Mouse (Mus musculus): ENCODE measurements around the gene C1ra. TPM values are rescaled to one million over a fixed set of nuclear protein-coding genes. Genes with fewer than 3 reads are reported as not detected.
"Not testable (repeated sequence)": the region's sequence is repeated elsewhere in the genome, so short reads cannot be mapped to it uniquely, and the experiment has no call there.

C1ra gene
- total RNA-seq, 2 experiments from 2014 or later = 11.8 to 16.3 TPM

DNA sequence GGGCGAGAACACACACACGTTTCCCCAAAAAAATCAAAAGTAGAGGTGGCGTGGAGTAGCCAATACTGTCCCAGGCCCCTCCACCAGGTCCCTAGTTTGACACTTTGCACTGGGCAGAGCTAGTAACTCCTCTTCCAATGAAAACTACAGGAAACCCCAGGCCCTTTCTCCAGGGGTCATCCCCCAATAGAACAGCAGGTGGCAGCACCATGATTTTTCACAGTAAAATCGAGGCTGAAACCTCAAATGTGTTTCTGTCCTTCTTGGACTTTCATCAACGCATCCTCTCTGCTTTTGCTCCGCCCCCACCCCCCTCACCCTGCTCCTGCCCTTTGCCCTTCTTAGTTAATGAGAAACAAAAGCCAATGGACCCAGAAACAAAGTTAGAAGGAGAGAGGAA lies 30.6 kb upstream of the C1ra start:
- intact Hi-C loops (cut with DNase I; ENCODE audit: low total_unique reads) = no loop called here
- peak; percentile 38 for DNase-seq

DNA sequence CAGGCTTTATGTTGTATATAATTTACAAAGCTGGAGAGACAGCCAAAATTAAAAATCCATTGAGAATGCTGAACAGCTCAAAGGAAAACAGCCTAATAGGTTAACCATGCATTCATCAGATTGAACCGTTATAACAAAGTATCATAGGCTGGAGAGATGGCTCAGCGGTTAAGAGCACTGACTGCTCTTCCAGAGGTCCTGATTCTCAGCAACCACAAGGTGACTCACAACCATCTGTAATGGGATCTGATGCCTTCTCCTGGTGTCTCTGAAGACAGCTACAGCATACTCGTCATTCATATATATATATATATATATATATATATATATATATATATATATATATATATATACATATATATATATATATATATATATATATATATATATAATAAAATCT lies 28.4 kb upstream of the C1ra start:
- DNase-seq; intact Hi-C loops (cut with DNase I; ENCODE audit: low total_unique reads): not testable (repeated sequence)

DNA sequence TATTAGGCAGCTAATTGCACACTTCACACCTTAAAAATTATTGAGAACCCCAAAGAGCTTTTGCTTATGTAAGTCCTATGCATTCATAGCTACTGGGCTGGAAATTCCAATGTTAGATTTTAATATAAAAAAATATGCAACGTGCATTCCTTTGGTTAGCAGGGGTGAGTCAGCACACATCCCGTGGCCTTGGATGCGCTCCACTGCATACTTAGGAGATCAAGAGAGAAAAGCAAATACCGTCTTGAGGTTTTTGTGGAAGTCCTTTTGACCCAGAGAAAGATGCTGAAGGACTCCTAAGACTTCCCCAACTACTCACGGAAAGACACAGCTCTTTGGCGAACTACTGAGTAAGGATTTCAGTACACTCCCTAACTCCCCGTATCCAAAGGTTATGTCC lies 27.4 kb upstream of the C1ra start:
- intact Hi-C loops (cut with DNase I; ENCODE audit: low total_unique reads) = no loop called here

DNA sequence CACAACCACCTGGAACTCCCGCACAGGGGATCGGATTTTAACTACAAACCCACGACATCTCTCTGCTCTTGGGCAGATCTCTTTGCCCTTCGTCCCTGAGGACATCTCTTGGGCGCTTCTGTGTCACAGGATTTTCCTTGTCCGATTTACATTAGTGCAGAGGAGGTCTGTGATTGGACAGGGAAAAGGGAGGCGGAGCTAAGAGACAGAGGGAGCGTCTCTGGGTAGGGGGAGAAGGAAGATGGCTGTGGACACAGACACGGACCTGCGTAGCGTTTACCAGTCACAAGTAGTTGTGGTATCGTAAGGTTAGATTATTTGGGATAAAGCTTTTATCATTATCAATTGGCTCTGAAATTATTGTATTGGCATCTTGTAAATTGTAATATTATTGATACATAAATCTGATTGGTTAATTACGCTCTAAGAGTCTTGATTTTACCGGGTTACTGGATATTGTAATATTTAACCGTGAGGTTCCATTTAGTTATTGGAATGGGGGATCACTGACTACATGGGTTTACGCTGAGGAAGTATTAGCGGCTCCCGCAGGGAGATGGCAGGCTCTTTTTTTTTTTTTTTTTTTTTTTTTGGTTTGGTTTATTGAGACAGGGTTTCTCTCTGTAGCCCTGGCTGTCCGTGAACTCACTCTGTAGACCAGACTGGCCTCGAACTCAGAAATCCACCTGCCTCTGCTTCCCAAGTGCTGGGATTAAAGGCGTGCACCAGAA lies 26.6 kb upstream of the C1ra start:
- intact Hi-C loops (cut with DNase I; ENCODE audit: low total_unique reads) = no loop called here
- DNase-seq = no peak

More for the DNA sequence above, 27.4 kb upstream of the C1ra start:
- DNase-seq = no peak

DNA sequence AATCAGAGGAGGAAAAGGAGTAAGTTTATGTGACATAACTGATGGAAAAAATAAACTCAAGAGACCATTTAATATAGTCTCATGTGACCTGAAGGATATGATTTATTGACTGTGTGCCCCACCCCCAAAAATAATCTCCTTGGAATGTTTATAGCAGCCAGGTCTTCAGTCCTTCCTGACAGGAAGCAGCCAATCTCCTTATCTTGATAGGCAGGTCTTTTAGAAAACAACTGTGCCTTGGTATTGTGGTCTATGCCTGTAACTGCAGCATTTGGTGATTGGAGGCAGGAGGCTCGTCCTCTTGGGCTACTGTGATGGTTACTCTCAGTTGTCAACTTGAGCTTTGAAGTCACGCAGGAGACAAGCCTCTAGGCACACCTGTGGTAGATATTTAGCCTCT lies 24.7 kb upstream of the C1ra start:
- intact Hi-C loops (cut with DNase I; ENCODE audit: low total_unique reads) = no loop called here
- no peak for DNase-seq

DNA sequence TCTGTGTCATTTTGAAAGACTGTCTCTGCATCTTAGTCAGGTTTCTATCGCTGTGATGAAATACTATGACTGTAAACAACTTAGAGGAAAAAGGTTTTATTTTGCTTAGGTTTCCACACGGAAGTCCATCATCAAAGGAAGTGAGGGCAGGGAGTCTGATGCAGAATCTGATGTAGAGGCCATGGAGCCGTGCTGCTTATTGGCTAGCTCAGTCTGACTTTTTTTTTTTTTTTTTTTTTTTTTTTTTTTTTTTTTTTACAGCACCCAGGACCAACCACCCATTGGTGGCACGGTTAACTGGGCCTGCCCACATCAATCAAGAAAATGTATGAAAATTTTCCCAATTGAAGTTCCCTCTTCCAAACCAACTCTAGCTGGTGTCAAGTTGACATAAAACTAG lies 23.3 kb upstream of the C1ra start:
- intact Hi-C loops (cut with DNase I; ENCODE audit: low total_unique reads) = no loop called here
- no peak for DNase-seq

DNA sequence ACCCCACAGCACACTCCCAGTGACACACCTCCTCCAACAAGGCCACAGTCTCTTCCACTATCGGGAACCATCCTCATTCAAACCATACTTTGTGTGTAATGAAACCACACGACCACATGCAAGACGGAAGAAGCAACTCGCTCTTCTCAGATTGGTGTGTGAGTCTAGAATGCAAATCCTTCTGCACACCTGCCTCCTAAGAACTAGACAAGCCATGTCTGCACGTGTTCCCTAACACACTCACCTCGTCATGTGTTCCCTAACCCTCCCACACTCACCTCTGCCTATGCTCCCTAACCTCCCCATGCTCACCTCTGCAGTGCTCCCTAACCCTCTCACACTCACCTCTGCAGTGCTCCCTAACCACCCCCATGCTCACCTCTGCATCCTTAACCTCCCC lies 20.8 kb upstream of the C1ra start:
- intact Hi-C loops (cut with DNase I; ENCODE audit: low total_unique reads) = no loop called here

DNA sequence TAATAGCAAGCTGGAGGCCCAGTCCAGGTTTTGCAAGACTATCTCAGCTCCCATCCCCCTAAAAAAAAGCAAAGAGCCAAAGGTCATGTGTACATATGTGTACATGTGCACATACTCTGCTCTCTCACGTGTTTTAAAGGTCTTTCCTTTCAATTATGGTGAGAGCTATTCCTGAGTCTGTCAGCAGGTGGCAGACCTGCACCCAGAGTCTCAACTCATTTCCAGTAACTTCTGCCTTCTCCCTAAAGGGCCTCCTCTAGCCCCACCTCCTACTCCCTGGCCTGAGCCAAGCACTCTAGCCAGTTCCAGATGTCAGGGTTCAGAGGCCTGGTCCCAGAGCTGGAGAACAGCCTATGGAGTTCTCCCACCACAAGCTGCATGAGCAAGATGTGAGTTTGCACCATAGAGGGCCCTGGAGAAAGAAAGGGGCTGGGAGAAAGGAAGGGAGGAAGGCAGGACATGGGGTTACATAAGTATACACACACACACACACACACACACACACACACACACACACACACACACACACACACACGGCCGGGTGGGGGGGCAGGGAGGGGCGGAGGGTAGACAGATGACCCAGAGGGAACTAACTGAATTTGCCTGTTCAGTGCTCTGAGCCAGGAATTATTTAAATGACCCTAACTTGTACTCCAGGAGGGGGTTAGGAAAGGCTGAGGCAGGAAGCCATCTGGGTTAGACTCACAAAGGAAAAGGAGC lies 19.2 kb upstream of the C1ra start, which contains the start of gene C1rl:
Gene C1rl, plus strand, starts transcription at position 272 of the 720 bp plus-strand sequence.
- DNase-seq = peak; percentile 83
- intact Hi-C loops (cut with DNase I; ENCODE audit: low total_unique reads) = no loop called here

More for the DNA sequence above, 20.8 kb upstream of the C1ra start:
- no peak for DNase-seq

DNA sequence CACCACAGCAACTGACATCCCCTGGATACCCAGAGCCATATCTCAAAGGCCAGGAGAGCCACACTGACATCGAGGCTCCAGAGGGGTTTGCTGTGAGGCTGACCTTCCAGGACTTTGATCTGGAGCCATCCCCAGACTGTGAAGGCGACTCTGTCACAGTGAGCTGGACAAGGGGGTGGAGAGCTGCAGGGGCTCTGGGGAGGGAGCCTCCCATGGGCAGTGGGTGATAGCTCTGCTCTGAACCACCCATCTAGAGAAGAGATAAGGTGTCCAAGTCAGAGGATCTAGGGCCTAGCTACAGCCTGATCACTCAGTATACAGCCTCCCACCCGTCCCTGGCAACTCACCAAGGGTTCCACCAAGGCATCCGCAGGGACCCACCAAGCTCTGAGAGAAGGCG lies 18.3 kb upstream of the C1ra start:
- peak; percentile 38 for DNase-seq
- intact Hi-C loops (cut with DNase I; ENCODE audit: low total_unique reads) = no loop called here

DNA sequence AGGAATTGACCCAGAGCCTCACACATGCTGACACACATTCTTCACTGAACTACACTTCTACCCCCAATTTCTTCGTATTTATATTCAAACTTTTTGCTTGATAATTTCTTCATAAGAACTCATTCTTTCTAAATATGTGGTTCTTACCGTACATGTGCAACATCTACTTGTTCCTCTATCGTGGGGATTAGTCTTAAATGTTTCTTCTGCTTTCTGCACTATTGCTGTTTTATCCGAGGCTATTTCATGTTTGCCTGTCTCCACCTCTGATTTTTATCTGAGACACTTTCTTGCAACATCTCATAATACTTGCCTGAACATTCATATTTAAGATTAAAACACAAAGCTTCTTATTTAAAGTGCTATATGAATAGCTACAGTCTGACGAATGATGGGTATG lies 16.2 kb upstream of the C1ra start:
- intact Hi-C loops (cut with DNase I; ENCODE audit: low total_unique reads) = no loop called here
- no peak for DNase-seq

DNA sequence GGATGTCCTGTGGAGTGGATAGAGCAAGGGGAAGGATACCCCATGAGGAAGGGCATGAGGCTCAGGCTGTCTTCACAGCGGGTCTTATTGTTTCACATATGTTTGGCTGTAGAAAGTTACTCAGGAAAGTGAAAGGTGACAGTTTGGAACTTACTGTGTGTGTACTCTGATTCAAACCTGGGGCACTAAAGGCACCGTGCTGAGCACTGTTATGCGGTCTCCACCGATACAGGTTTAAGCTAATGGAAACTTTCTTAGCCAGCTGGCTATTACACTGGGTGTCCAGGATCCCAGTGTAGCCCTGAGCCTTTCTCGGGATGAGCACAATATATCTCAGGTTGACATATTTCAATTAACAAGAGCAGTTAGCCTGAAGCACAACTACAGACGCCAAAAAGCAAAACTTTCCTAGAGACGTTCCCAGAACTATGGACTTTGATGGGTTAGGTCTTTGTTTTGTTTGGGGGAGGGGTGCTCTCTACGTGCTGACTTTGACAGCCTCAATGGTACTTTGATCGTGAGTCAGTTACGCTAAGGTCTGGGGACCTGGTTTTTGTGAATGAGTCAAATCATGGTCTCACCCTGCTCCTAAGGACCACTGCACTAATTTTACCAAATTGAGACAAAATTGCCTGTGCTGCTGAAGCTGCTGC lies 12.2 kb upstream of the C1ra start:
- DNase-seq = no peak
- intact Hi-C loops (cut with DNase I; ENCODE audit: low total_unique reads) = no loop called here

DNA sequence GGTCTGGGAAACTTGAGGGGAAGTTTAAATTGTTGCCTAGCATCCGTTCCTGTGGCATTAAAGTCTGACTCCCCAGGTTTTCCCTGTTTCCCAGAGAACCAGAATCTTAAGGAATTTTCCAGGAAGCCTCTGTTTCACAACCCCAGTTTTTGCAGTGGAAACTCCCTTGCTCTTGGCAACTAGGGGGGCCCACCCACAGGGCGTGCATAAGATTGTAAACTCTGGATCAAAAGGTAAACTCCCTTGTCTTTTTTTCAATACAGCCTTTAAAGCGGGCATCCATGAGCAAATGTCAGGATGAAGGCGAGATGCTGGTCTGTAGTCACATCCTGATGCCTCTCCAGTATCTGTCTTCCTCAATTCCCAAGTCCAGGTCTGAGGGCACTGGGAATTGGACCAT lies 10.7 kb upstream of the C1ra start:
- DNase-seq = peak; percentile 42
- intact Hi-C loops (cut with DNase I; ENCODE audit: low total_unique reads) = no loop called here

DNA sequence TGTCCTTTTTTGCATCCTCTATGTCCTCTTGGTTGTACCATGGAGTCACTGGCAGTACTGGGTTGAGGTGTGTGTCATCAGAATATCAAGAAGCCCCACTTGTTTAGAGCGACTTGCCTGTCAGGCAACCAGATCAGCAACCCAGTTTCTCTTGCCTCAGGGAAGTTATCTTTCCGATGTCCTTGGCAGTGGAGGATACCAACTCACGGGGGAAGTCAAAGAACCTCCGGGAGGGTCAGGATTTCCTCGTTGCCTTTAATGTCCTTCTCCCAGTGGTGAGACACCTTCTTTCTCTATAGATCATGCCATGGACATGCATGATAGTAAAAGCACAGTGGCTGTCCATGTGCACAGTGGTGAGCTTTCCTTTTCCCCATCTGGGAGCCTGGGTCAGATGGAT lies 10.2 kb upstream of the C1ra start:
- no peak for DNase-seq
- intact Hi-C loops (cut with DNase I; ENCODE audit: low total_unique reads) = no loop called here

DNA sequence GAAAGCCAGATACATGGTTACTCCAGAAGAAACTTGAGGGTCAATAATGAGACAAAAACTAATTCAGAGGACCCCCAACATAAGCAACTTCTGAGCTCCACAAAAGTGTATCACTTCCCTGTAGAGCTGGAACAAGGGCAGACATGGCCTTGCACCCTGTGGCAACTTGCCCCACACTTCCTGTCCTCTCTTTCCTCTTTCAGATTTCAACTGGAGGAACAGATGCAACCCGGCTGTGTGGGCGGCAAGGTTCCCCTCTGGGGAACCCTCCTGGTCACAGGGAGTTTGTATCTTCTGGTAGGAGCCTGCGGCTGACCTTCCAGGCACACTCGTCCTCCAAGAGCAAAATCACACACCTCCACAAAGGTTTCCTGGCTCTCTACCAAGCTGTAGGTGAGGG lies 7.2 kb upstream of the C1ra start:
- DNase-seq = no peak
- intact Hi-C loops (cut with DNase I; ENCODE audit: low total_unique reads) = no loop called here

DNA sequence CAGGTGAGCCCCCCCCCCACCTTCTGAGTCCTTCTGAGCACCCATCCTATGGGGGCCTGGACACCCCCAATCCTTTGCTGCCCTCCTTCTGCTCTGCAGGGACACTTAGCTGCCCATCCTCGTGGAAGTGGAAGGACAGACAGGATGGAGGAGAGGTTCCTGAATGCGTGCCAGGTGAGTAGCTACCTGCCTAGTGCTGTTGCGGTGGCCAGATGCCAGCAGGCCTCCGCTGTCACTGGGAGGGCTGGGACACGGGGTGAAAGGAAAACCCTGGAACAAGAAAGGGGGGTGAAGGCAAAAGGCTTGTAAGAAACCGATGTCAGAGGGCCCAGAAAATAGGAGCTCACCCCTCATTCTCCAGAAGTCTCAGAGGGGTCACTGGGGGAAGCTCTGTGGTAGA lies 5.2 kb upstream of the C1ra start:
- intact Hi-C loops (cut with DNase I; ENCODE audit: low total_unique reads) = no loop called here

DNA sequence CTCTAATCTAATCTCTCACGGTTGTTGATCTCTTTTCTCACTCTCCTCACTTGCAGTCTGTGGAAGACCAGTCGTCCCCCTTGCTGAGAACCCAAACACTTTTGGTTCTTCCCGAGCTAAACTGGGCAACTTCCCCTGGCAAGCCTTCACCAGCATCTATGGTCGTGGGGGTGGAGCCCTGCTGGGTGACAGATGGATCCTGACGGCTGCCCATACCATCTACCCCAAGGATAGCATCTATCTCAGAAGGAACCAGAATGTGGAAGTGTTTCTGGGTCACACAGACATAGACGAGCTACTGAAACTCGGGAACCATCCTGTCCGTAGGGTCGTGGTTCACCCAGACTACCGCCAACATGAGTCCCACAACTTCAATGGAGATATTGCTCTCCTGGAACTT lies 3.9 kb upstream of the C1ra start:
- no peak for DNase-seq
- intact Hi-C loops (cut with DNase I; ENCODE audit: low total_unique reads) = no loop called here

More for the DNA sequence above, 5.2 kb upstream of the C1ra start:
- no peak for DNase-seq

DNA sequence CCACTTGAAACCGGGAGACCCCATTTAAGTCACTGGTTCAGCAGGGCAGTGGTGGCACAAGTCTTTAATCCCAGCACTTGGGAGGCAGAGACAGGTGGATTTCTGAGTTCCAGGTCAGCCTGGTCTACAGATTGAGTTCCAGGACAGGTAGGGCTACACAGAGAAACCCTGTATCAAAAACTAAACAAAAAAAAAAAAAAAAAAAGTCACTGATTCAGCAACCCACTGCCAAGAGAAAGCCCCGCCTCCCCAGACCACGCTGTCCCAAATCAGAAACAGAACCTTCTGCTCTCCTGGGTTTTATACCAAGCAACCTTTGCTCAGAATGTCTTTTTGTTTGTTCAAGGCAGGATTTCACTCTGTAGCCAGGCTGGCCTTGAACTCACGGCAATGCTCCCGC lies 3.0 kb upstream of the C1ra start:
- intact Hi-C loops (cut with DNase I; ENCODE audit: low total_unique reads); DNase-seq: not testable (repeated sequence)

DNA sequence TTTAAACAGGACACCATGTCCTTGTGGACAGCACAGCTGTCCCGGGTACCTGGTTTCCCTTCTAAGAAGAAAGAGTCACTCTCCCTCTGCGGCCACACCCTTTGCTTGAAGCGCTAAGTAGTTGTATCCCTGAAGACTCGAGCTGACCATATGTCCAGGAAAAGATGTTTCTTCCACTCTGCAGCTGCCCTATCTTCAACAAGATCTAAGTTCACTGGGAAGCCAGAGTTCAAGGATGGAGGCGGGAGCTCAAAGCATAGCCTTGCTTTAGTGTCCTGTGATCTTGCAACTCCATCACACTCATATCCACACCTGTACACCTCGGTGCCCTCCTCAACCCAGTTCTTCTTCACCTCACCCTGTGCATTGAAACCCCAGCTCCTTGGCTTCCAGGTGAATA lies 269 bp upstream of the C1ra start:
- DNase-seq = no peak
- intact Hi-C loops (cut with DNase I; ENCODE audit: low total_unique reads) = no loop called here

DNA sequence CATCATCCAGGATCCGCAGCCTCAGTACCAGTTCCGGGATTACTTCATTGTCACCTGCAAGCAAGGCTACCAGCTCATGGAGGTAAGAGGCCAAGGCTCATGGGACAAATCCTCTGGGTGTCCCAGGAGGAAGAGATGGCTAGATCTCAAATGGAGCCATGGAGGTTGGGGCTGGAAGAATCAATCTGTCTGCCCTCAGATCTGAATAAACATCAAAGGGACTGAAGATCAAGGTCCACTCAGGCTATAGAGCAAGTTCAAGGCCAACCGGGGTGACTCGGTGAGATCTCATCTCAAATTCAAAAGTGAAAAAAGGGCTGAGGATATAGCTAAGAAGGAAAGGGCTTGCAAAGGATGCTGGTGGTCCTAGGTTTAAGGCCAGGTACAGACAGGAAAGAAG lies 5.5 kb downstream of the C1ra start:
- DNase-seq; intact Hi-C loops (cut with DNase I; ENCODE audit: low total_unique reads): not testable (repeated sequence)

DNA sequence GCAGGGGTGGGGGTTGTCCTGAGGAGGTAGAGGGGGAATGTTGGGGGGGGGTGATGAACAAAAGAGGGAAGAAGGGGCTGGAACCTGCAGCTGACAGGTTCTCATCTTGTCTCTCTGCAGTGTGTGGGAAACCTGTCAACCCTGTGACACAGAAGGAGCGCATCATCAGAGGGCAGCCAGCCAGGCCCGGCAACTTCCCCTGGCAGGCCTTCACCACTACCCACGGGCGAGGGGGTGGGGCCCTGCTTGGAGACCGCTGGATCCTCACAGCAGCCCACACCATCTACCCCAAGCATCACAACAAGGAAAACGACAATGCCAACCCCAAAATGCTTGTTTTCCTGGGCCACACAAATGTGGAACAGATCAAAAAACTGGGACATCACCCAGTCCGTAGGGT lies 9.9 kb downstream of the C1ra start:
- intact Hi-C loops (cut with DNase I; ENCODE audit: low total_unique reads); DNase-seq: not testable (repeated sequence)

DNA sequence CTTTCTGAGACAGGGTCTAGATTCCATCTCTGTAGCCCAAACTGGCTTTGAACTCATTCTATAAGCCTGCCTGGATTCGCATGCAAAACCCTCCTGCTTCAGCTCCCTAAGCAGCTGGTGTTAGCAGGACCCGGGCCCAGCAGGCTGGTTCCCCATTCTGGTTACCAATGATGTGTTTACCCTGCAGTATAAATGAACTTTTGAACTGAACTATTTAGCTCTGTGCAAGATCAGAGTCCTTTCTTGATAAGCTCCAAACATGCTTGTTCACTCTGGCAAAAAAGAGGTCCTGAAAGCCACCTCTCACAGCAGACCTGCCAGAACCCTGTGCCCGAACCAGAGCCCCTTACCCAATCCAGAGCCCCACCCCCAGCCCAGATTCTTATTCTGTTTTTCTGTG lies 15.7 kb downstream of the C1ra start:
- no peak for DNase-seq
- intact Hi-C loops (cut with DNase I; ENCODE audit: low total_unique reads) = no loop called here

Measured in gastrocnemius, postnatal 14 days (tissue).